Mouse (Mus musculus): ENCODE measurements around the gene Rrp15. TPM values are rescaled to one million over a fixed set of nuclear protein-coding genes. Genes with fewer than 3 reads are reported as not detected.

Rrp15 gene
- total RNA-seq, 2 experiments from 2014 or later: 10.9 to 14.4 TPM

- intact Hi-C loops (cut with DNase I; ENCODE audit: low total_unique reads): loop anchor here (10.0 kb wide), 2 partner anchors 47 to 297 kb away; no protein-coding TSS in a partner anchor
- DNase-seq: no peak
Observed at GRCm38 (mm10) chr1:186691708-186692107, 57.5 kb downstream of the Rrp15 start.

GRCm38 (mm10) chr1:186684041-186684440 lies 65.1 kb downstream of the Rrp15 start:
- no peak for DNase-seq
- intact Hi-C loops (cut with DNase I; ENCODE audit: low total_unique reads): no loop called here

- DNase-seq: no peak
Observed at GRCm38 (mm10) chr1:186682606-186683005, 66.6 kb downstream of the Rrp15 start.

GRCm38 (mm10) chr1:186677614-186678013 lies 71.5 kb downstream of the Rrp15 start:
- intact Hi-C loops (cut with DNase I; ENCODE audit: low total_unique reads): no loop called here
- DNase-seq: no peak

More at GRCm38 (mm10) chr1:186682606-186683005, 66.6 kb downstream of the Rrp15 start:
- intact Hi-C loops (cut with DNase I; ENCODE audit: low total_unique reads): no loop called here

- intact Hi-C loops (cut with DNase I; ENCODE audit: low total_unique reads): no loop called here
- DNase-seq: no peak
Observed at GRCm38 (mm10) chr1:186676199-186676598, 73.0 kb downstream of the Rrp15 start.

GRCm38 (mm10) chr1:186675263-186675662 lies 73.9 kb downstream of the Rrp15 start:
- intact Hi-C loops (cut with DNase I; ENCODE audit: low total_unique reads): no loop called here
- no peak for DNase-seq

GRCm38 (mm10) chr1:186674621-186675020 lies 74.5 kb downstream of the Rrp15 start:
- no peak for DNase-seq
- intact Hi-C loops (cut with DNase I; ENCODE audit: low total_unique reads): no loop called here

GRCm38 (mm10) chr1:186673166-186673565 lies 76.0 kb downstream of the Rrp15 start:
- intact Hi-C loops (cut with DNase I; ENCODE audit: low total_unique reads): no loop called here
- DNase-seq: no peak

Other genes starting within 250 kb of the Rrp15 start
- 10 to 100 TPM; 15.7 to 23.8 TPM for gene Tgfb2, start 43.4 kb downstream of the Rrp15 start, total RNA-seq (2021)
- gene D1Pas1, start 218.1 kb upstream of the Rrp15 start, total RNA-seq (2021): not detected

Measured in gastrocnemius, postnatal 14 days (tissue).